Mouse (Mus musculus) kidney, adult 2 months (tissue): ENCODE results near the gene Trim71. TPM values are rescaled to one million over a fixed set of nuclear protein-coding genes. Genes with fewer than 3 reads are reported as not detected.

Experiments
- DNase-seq: peaks from one replicate; pipeline ENCODE4 v3.0.0; 2021
- H3K27ac ChIP-seq: fragments of 200-500 bp; 2 replicates; pipeline ENCODE4 v1.5.1; 2012; ENCODE audit warnings: low read depth, low read length, control low read depth, inconsistent platforms; ENCODE audit not compliant: insufficient read depth
- H3K27me3 ChIP-seq: fragments of 200-500 bp; replicated peaks from 2 replicates; pipeline ENCODE4 v1.6.1; 2012; ENCODE audit warnings: mild to moderate bottlenecking, moderate library complexity, low read length, inconsistent platforms; ENCODE audit not compliant: control insufficient read depth, insufficient read depth
- H3K36me3 ChIP-seq: fragments of 200-500 bp; 2 replicates; pipeline ENCODE4 v1.6.1; 2012; ENCODE audit warnings: mild to moderate bottlenecking, moderate library complexity, low read length, inconsistent platforms; ENCODE audit not compliant: control insufficient read depth, insufficient read depth
- H3K4me1 ChIP-seq: fragments of 200-500 bp; 2 replicates; pipeline ENCODE4 v1.6.1; 2011; ENCODE audit warnings: low read length; ENCODE audit not compliant: control insufficient read depth, insufficient read depth
- H3K4me3 ChIP-seq: fragments of 200-500 bp; 2 replicates; pipeline ENCODE4 v1.5.1; 2011; ENCODE audit warnings: mild to moderate bottlenecking, low read depth, low read length, control low read depth; ENCODE audit not compliant: insufficient read depth
- CTCF ChIP-seq: fragments of 200-500 bp; conservative IDR thresholded peaks from 2 replicates; pipeline ENCODE4 v1.5.1; 2011; ENCODE audit warnings: low read depth, mild to moderate bottlenecking, control low read depth, low read length, moderate library complexity, mixed read lengths; ENCODE audit not compliant: insufficient read depth, insufficient read length
- POLR2A ChIP-seq: fragments of 200-500 bp; IDR thresholded peaks from one replicate; pipeline ENCODE4 v1.6.1; 2011; ENCODE audit warnings: low read depth, low read length, control low read depth
- WGBS: fragments of 180-500 bp; shearing (Covaris S2); methylation state at CpG from one replicate; pipeline ENCODE4 v1.1.7; 2018; 5-methylcytosine and 5-hydroxymethylcytosine counted together
- polyA plus RNA-seq: library from polyadenylated mRNA; depleted of rRNA; stranded (reverse); fragments of >200 nt; gene quantifications from 2 replicates; pipeline ENCODE4 v1.2.3, GENCODE M21; 2012

The Trim71 gene
- polyA plus RNA-seq, 1 experiment = 0.05 TPM

- no peaks in the 10 kb centered on the region; the same call in 1 of the 2 replicates for H3K36me3 ChIP-seq
- TF ChIP-seq POLR2A (no peak), CTCF (no peak)
- peak; percentile 43 for DNase-seq
- H3K4me1 ChIP-seq = no peaks in the 10 kb centered on the region
- 17% methylated on average over 31 of the region's 31 CpGs for WGBS
- no peaks in the 10 kb centered on the region for H3K27me3 ChIP-seq
- peak overlapping the region; percentile 68; the same call in 1 of the 2 replicates for H3K4me3 ChIP-seq
- no peak overlapping the region for H3K27ac ChIP-seq
Measured at GRCm38 (mm10) chr9:114584183-114585016, 20.2 kb upstream of the Trim71 start.

- peak; percentile 77 for TF ChIP-seq CTCF
- no peak for TF ChIP-seq POLR2A
- H3K27ac ChIP-seq = no peak overlapping the region
- H3K36me3 ChIP-seq = no peaks in the 10 kb centered on the region; the same call in 1 of the 2 replicates
- no peaks in the 10 kb centered on the region for H3K27me3 ChIP-seq
- peak; percentile 73 for DNase-seq
- peak overlapping the region; percentile 68 for H3K4me3 ChIP-seq
- under 1% methylated on average over 23 of the region's 23 CpGs for WGBS
- no peaks in the 10 kb centered on the region for H3K4me1 ChIP-seq
Measured at GRCm38 (mm10) chr9:114583812-114584182, 19.6 kb upstream of the Trim71 start.

- Histone ChIP-seq H3K4me1 (no peaks in the 10 kb centered on the region), H3K27me3 (no peaks in the 10 kb centered on the region), H3K4me3 (no peak overlapping the region), H3K27ac (no peak overlapping the region), H3K36me3 (no peaks in the 10 kb centered on the region)
- no peak for DNase-seq
- TF ChIP-seq CTCF (no peak), POLR2A (no peak)
- WGBS = 57% methylated on average over 11 of the region's 11 CpGs
Measured at GRCm38 (mm10) chr9:114578646-114579045, 14.5 kb upstream of the Trim71 start.

GRCm38 (mm10) chr9:114576001-114576400 is 11.8 kb upstream of the Trim71 start:
- H3K4me1 ChIP-seq = no peaks in the 10 kb centered on the region
- H3K4me3 ChIP-seq = no peak overlapping the region
- no peaks in the 10 kb centered on the region for H3K36me3 ChIP-seq
- 97% methylated on average over 1 of the region's 1 CpGs for WGBS
- no peak for DNase-seq
- no peak for TF ChIP-seq POLR2A
- H3K27me3 ChIP-seq = no peaks in the 10 kb centered on the region
- H3K27ac ChIP-seq = no peak overlapping the region

- H3K27me3 ChIP-seq = no peaks in the 10 kb centered on the region
- H3K27ac ChIP-seq = no peak overlapping the region
- no peak overlapping the region for H3K4me3 ChIP-seq
- whole genome bisulfite sequencing = 45% methylated on average over 5 of the region's 5 CpGs
- no peak for TF ChIP-seq CTCF
- no peaks in the 10 kb centered on the region for H3K36me3 ChIP-seq
- no peak for DNase-seq
- no peaks in the 10 kb centered on the region for H3K4me1 ChIP-seq
Measured at GRCm38 (mm10) chr9:114573528-114573927, 9.4 kb upstream of the Trim71 start.

- DNase-seq = no peak
Measured at GRCm38 (mm10) chr9:114568682-114569474, 4.7 kb upstream of the Trim71 start.

GRCm38 (mm10) chr9:114564667-114565066 is 498 bp upstream of the Trim71 start:
- H3K4me1 ChIP-seq = no peaks in the 10 kb centered on the region
- no peak overlapping the region for H3K27ac ChIP-seq
- H3K36me3 ChIP-seq = no peaks in the 10 kb centered on the region
- peaks cover 5% of the 10 kb centered on the region; the same call in 1 of the 2 replicates for H3K27me3 ChIP-seq
- TF ChIP-seq POLR2A = no peak
- no peak for DNase-seq
- H3K4me3 ChIP-seq = no peak overlapping the region
- 8% methylated on average over 10 of the region's 10 CpGs for WGBS

More at GRCm38 (mm10) chr9:114568682-114569474, 4.7 kb upstream of the Trim71 start:
- Histone ChIP-seq H3K4me1 (no peaks in the 10 kb centered on the region), H3K27me3 (no peaks in the 10 kb centered on the region), H3K36me3 (no peaks in the 10 kb centered on the region), H3K4me3 (no peak overlapping the region), H3K27ac (no peak overlapping the region)
- 87% methylated on average over 5 of the region's 5 CpGs for WGBS
- TF ChIP-seq POLR2A = no peak
- TF ChIP-seq CTCF = no peak
